Mouse (Mus musculus) myocyte (in vitro differentiated cells): ENCODE results near the gene Fmn2.

Experiments
- POLR2A ChIP-seq: IDR thresholded peaks from one replicate; pipeline ENCODE4 v1.6.1; 2011; ENCODE audit warnings: low read depth, mild to moderate bottlenecking, control low read depth, moderate library complexity; ENCODE audit not compliant: insufficient read length
- REST ChIP-seq: IDR thresholded peaks from one replicate; pipeline ENCODE4 v1.6.1; 2011; ENCODE audit warnings: mild to moderate bottlenecking, control low read depth, moderate library complexity; ENCODE audit not compliant: insufficient read depth, insufficient read length
- USF1 ChIP-seq: IDR thresholded peaks from one replicate; pipeline ENCODE4 v1.6.1; 2011; ENCODE audit warnings: low read depth, mild to moderate bottlenecking, control low read depth, moderate library complexity

DNA sequence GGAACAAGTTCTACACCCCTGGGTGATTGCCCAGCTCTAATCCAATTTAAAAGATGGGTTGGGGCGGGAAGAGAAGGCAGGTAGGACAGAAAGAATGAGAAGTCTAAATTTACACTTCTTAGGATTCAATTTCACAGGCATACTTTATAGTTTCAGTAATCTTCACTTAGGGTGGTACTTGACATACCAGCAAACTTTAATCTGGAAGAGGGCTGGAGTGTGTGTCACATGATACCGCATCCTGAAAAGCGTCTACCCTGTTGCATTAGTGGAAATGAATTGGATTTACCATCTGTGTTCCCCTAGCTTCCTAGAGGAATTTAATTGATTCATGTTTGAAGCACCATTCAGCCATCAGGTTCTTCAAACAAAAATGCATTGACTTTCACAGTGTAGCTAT is 174.6 kb downstream of the Fmn2 start:
- TF ChIP-seq POLR2A (no peak), USF1 (no peak), REST (no peak)
